Mouse (Mus musculus) liver, embryonic 11.5 days (tissue): ENCODE measurements around the gene Tiprl. TPM values are rescaled to one million over a fixed set of nuclear protein-coding genes. Genes with fewer than 3 reads are reported as not detected.
A peak's percentile ranks its signal among the peaks of the same experiment; 100 is the strongest.

Experiments used
- ATAC-seq: fragments of 200-750 bp; cut with Nextera tagmentation; replicated peaks from 2 replicates; pipeline ENCODE4 v1.8.0; 2017; ENCODE audit warnings: moderate number of reproducible peaks, mild to moderate bottlenecking, moderate TSS enrichment, moderate library complexity; ENCODE audit not compliant: low FRiP score
- DNase-seq: peaks from one replicate; pipeline ENCODE4 v3.0.0-alpha.2; 2017; ENCODE audit warnings: low spot score
- H3K27ac ChIP-seq: fragments of 300-500 bp; sonication (generic); 2 replicates; pipeline ENCODE4 v1.5.1; 2014; ENCODE audit warnings: mild to moderate bottlenecking, low read depth, low read length, control low read depth
- H3K27me3 ChIP-seq: fragments of 300-500 bp; sonication (generic); replicated peaks from 2 replicates; pipeline ENCODE4 v1.6.1; 2014; ENCODE audit warnings: low read length, mixed read lengths; ENCODE audit not compliant: control insufficient read depth, insufficient read depth
- H3K36me3 ChIP-seq: fragments of 300-500 bp; sonication (generic); 2 replicates; pipeline ENCODE4 v1.6.1; 2014; ENCODE audit warnings: mild to moderate bottlenecking, low read length, moderate library complexity, mixed read lengths; ENCODE audit not compliant: control insufficient read depth, insufficient read depth
- H3K4me1 ChIP-seq: fragments of 300-500 bp; sonication (generic); replicated peaks from 2 replicates; pipeline ENCODE4 v1.6.1; 2014; ENCODE audit warnings: low read length, mixed read lengths; ENCODE audit not compliant: control insufficient read depth, insufficient read depth
- H3K4me2 ChIP-seq: fragments of 300-500 bp; sonication (generic); 2 replicates; pipeline ENCODE4 v1.6.1; 2014; ENCODE audit warnings: mild to moderate bottlenecking, control low read depth, moderate library complexity
- H3K4me3 ChIP-seq: fragments of 300-500 bp; sonication (generic); 2 replicates; pipeline ENCODE4 v1.5.1; 2014; ENCODE audit warnings: low read depth, low read length, control low read depth
- H3K9ac ChIP-seq: fragments of 300-500 bp; sonication (generic); 2 replicates; pipeline ENCODE4 v1.6.1; 2014; ENCODE audit warnings: low read depth, low read length, control low read depth
- H3K9me3 ChIP-seq: fragments of 300-500 bp; sonication (generic); 2 replicates; pipeline ENCODE4 v1.6.1; 2016; ENCODE audit warnings: low read length, inconsistent platforms, mixed read lengths; ENCODE audit not compliant: control insufficient read depth
- WGBS: fragments of 180-500 bp; shearing (Covaris S2); extraction: QIAGEN DNeasy Blood & Tissue Kit; methylation state at CpG from one replicate; pipeline ENCODE4 v1.1.7; 2014; 5-methylcytosine and 5-hydroxymethylcytosine counted together
- polyA plus RNA-seq: library from polyadenylated mRNA; unstranded; fragments of >200 nt; fragmentation: Nextera tagmentation; extraction: Ambion mirVana; gene quantifications from 2 replicates; pipeline ENCODE4 v1.2.1, GENCODE M21; 2014

The Tiprl gene
- polyA plus RNA-seq, 1 experiment from 2014 or later: 73.0 TPM

DNA sequence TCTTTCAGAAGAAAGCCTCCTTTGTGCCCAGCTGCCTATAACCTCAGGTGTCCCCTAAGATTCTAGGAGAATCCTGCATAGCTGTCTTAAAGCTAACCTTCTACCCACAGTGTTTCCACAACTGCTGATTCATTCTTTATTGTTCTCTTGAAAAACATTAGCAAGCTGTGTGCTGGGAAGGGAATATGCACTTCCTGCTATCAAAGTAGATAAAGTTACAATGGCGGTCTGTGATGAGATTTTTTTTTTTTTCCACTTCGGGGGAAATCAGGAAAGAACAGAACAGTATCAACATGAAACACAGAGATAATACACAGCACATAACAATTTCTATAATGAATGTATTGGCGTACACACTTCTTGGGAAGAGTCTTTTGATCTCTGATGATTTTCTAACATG, 38.9 kb downstream of the Tiprl start:
- no peak for ATAC-seq
- Histone ChIP-seq H3K4me3 (no peak overlapping the region), H3K27me3 (no peaks in the 10 kb centered on the region), H3K36me3 (no peaks in the 10 kb centered on the region), H3K9me3 (no peaks in the 10 kb centered on the region), H3K9ac (no peak overlapping the region), H3K4me1 (peaks cover 9% of the 10 kb centered on the region), H3K27ac (no peak overlapping the region), H3K4me2 (no peak overlapping the region)
- WGBS: 35% methylated on average over 3 of the region's 3 CpGs
- DNase-seq: no peak

DNA sequence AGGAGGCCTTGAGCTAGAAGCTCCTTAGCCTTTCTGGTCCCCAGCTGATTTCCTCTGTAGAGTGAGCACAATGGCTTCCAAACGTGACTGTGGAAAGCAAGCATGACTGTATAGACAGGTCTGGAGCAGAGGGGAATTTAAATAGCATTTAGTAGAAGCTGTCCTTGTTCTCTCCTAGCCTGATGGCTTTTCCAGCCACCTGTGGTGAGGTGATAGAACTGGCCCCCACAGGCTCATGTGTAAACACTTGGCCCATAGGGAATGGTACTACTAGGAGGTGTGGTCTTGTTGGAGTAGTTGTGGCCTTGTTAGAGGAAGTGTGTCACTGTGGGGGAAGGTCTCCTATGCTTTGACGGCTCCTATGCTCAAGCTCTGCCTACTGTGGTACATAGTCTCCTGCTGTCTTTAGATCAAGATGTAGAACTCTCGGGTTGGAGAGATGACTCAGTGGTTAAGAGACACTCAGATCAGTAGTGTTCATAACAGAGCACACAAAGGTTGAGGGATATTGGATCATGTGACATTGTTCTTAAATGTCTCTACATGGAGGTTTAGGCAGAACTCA, 41.3 kb downstream of the Tiprl start:
- H3K4me1 ChIP-seq: peaks cover 10% of the 10 kb centered on the region
- H3K36me3 ChIP-seq: no peaks in the 10 kb centered on the region
- no peak for DNase-seq
- no peak overlapping the region; the same call in 1 of the 2 replicates for H3K9ac ChIP-seq
- no peak overlapping the region for H3K4me3 ChIP-seq
- WGBS: 62% methylated on average over 3 of the region's 3 CpGs
- no peak for ATAC-seq
- peak overlapping the region; percentile 66; the same call in 1 of the 2 replicates for H3K27ac ChIP-seq
- no peaks in the 10 kb centered on the region for H3K9me3 ChIP-seq
- peak overlapping the region; percentile 88; the same call in 1 of the 2 replicates for H3K4me2 ChIP-seq
- H3K27me3 ChIP-seq: no peaks in the 10 kb centered on the region

DNA sequence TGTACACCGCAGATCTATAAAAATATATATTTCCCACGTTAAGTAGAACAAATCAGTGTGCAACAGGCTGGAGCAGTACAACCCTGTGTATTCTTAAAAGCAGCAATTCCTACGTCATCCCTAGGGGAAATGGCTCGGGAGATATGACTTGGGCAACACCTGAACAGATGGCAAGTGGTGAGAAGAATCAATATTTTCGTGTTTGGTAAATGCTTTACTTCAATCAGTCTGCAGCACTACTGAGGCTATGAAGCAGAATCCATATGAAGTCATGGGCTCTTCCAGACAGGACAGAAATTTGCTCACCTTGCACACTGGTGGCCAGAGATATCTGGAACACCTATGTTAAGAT, 42.2 kb downstream of the Tiprl start:
- 14% methylated on average over 5 of the region's 5 CpGs for WGBS
- Histone ChIP-seq H3K4me2 (peak overlapping the region; percentile 88), H3K4me3 (peak overlapping the region; percentile 82), H3K27me3 (no peaks in the 10 kb centered on the region), H3K36me3 (no peaks in the 10 kb centered on the region), H3K4me1 (peaks cover 10% of the 10 kb centered on the region), H3K9me3 (no peaks in the 10 kb centered on the region), H3K9ac (peak overlapping the region; percentile 71), H3K27ac (peak overlapping the region; percentile 66; the same call in 1 of the 2 replicates)
- peak; percentile 27 for ATAC-seq
- DNase-seq: no peak

GRCm38 (mm10) chr1:165193880-165194661, 42.7 kb downstream of the Tiprl start, which contains the start of gene Sft2d2:
Gene Sft2d2 (minus strand): TSS chr1:165194438.
- WGBS: under 1% methylated on average over 68 of the region's 69 CpGs

DNA sequence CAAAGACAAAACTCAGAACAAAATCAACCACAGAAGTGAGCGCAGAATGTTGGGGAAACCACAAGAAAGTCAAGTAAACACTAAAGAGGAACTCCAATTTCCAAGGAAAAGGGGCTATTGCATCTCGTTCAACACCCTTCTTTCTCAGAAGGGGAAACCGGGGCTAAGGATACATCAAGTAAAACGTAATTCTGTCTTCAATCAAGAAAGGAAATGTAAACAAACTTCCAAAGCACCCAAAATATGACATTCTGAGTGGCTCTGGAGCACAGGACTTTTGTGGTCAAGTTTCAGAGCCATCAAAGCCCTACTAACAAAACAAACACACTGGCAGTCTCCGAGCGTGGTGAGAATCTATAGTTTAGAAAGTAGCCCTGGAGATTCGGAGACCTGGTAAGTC, 43.4 kb downstream of the Tiprl start:
- WGBS: 4% methylated on average over 7 of the region's 7 CpGs
- H3K9ac ChIP-seq: peak overlapping the region; percentile 71
- H3K27ac ChIP-seq: peak overlapping the region; percentile 66; the same call in 1 of the 2 replicates
- DNase-seq (no peak), ATAC-seq (no peak)
- H3K9me3 ChIP-seq: no peaks in the 10 kb centered on the region
- H3K4me2 ChIP-seq: peak overlapping the region; percentile 88
- peak overlapping the region; percentile 82 for H3K4me3 ChIP-seq
- H3K36me3 ChIP-seq: no peaks in the 10 kb centered on the region
- no peaks in the 10 kb centered on the region for H3K27me3 ChIP-seq
- H3K4me1 ChIP-seq: peaks cover 15% of the 10 kb centered on the region

More at GRCm38 (mm10) chr1:165193880-165194661, 42.7 kb downstream of the Tiprl start, which contains the start of gene Sft2d2:
- peak; percentile 95 for ATAC-seq
- no peaks in the 10 kb centered on the region for H3K36me3 ChIP-seq
- H3K27ac ChIP-seq: peak within 1 kb of the TSS; percentile 66
- peak within 1 kb of the TSS; percentile 71 for H3K9ac ChIP-seq
- H3K4me2 ChIP-seq: peak within 1 kb of the TSS; percentile 88
- no peaks in the 10 kb centered on the region for H3K27me3 ChIP-seq
- peaks cover 11% of the 10 kb centered on the region for H3K4me1 ChIP-seq
- H3K4me3 ChIP-seq: peak within 1 kb of the TSS; percentile 82
- DNase-seq: peak; percentile 92
- no peaks in the 10 kb centered on the region for H3K9me3 ChIP-seq

DNA sequence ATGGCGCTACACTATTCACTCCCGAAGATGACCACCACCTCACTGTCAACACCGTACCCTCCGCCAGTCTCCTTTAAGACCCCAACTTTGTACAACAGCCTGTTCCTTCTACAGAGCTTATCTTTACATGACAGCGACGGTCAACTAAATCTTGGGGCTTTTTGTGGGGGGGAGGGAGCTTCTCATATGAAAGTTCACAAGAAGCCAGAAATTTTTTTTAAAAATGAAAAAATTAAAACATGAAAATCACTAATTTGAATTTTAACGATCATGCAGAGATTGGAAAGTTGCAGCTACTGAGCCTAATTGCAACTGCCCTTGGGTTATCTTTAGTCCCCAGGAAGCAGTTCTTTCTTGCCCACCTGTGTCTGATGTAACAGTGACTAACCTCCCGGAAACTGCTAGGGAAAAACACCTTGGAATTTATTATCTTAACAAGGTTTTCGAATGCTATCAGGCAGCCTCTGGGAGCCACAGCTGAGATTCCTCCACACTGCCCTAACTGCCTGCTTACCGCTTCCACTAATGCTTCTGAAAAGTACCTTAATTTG, 44.0 kb downstream of the Tiprl start:
- no peak overlapping the region for H3K9ac ChIP-seq
- ATAC-seq: no peak
- WGBS: 32% methylated on average over 10 of the region's 10 CpGs

GRCm38 (mm10) chr1:165192102-165192501, 44.7 kb downstream of the Tiprl start:
- WGBS: 56% methylated on average over 4 of the region's 4 CpGs
- no peaks in the 10 kb centered on the region for H3K27me3 ChIP-seq
- no peak overlapping the region for H3K9ac ChIP-seq
- no peak overlapping the region for H3K4me3 ChIP-seq
- no peak for DNase-seq
- no peak overlapping the region for H3K4me2 ChIP-seq
- no peak for ATAC-seq
- H3K4me1 ChIP-seq: peaks cover 15% of the 10 kb centered on the region
- H3K27ac ChIP-seq: no peak overlapping the region
- no peaks in the 10 kb centered on the region for H3K36me3 ChIP-seq
- no peaks in the 10 kb centered on the region for H3K9me3 ChIP-seq

More for the DNA sequence above, 44.0 kb downstream of the Tiprl start:
- peak overlapping the region; percentile 82 for H3K4me3 ChIP-seq
- H3K27ac ChIP-seq: no peak overlapping the region
- no peaks in the 10 kb centered on the region for H3K9me3 ChIP-seq
- H3K27me3 ChIP-seq: no peaks in the 10 kb centered on the region
- peak overlapping the region; percentile 88 for H3K4me2 ChIP-seq
- no peak for DNase-seq
- H3K4me1 ChIP-seq: peaks cover 15% of the 10 kb centered on the region
- H3K36me3 ChIP-seq: no peaks in the 10 kb centered on the region

DNA sequence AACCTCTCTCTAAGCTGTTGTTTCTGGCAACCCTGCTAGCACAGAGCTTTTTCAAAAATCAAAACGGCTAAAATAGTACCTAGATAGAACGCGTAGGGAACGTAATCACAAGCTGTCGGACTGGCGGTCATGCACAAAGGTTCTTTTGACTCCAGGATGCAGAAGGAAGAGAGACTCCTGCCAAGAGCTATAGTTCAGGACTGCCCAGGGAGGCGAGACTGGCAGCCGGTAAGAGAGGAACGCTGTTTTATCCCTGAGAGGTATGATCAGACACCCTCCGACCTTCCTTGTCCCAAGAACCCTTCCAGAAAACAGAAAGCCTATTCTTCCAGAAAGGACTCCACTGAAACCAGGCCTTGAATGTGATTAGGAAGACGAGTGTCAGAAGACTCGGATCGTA, 45.2 kb downstream of the Tiprl start:
- Histone ChIP-seq H3K9me3 (no peaks in the 10 kb centered on the region), H3K27ac (no peak overlapping the region)
- 88% methylated on average over 13 of the region's 13 CpGs for WGBS

More for the DNA sequence above, 45.2 kb downstream of the Tiprl start:
- DNase-seq (no peak), ATAC-seq (no peak)
- no peaks in the 10 kb centered on the region for H3K27me3 ChIP-seq
- H3K4me1 ChIP-seq: peaks cover 15% of the 10 kb centered on the region
- no peak overlapping the region for H3K4me3 ChIP-seq
- no peak overlapping the region for H3K4me2 ChIP-seq
- H3K36me3 ChIP-seq: no peaks in the 10 kb centered on the region
- H3K9ac ChIP-seq: no peak overlapping the region
